Mouse (Mus musculus) bone marrow, adult 2 months (tissue): ENCODE data around the gene Loxl3. TPM values are rescaled to one million over a fixed set of nuclear protein-coding genes. Genes with fewer than 3 reads are reported as not detected.

ENCODE experiments used
- H3K27ac ChIP-seq: fragments of 200-500 bp; 2 replicates; pipeline ENCODE4 v1.5.1; 2012; ENCODE audit warnings: low read depth, mild to moderate bottlenecking, control low read depth, inconsistent platforms, low read length; ENCODE audit not compliant: control insufficient read depth, poor library complexity, insufficient read depth
- H3K4me1 ChIP-seq: fragments of 200-500 bp; 2 replicates; pipeline ENCODE4 v1.6.1; 2011; ENCODE audit warnings: low read length; ENCODE audit not compliant: control insufficient read depth, insufficient read depth
- H3K4me3 ChIP-seq: fragments of 200-500 bp; replicated peaks from 2 replicates; pipeline ENCODE3; 2011; ENCODE audit warnings: mild to moderate bottlenecking, low read depth, low read length, control low read depth; ENCODE audit not compliant: control insufficient read depth
- CTCF ChIP-seq: fragments of 200-500 bp; IDR thresholded peaks from 2 replicates; pipeline ENCODE4 v1.5.1; 2011; ENCODE audit warnings: low read length, control low read depth; ENCODE audit not compliant: control insufficient read depth, insufficient read depth
- POLR2A ChIP-seq: fragments of 200-500 bp; IDR thresholded peaks from 2 replicates; pipeline ENCODE4 v1.6.1; 2011; ENCODE audit warnings: low read depth, mild to moderate bottlenecking, control low read depth, low read length, borderline replicate concordance; ENCODE audit not compliant: control insufficient read depth
- WGBS: fragments of 180-500 bp; shearing (Covaris S2); methylation state at CpG from one replicate; pipeline ENCODE4 v1.1.7; 2018; 5-methylcytosine and 5-hydroxymethylcytosine counted together
- polyA plus RNA-seq: library from polyadenylated mRNA; stranded (reverse); fragments of >200 nt; gene quantifications from 2 replicates; pipeline ENCODE4 v1.2.4, GENCODE M21; 2011; ENCODE audit warnings: low replicate concordance; ENCODE audit not compliant: missing spikeins, insufficient read depth, insufficient read length

The Loxl3 gene
- 6.9 and 13.3 TPM in 2 replicates for polyA plus RNA-seq

DNA sequence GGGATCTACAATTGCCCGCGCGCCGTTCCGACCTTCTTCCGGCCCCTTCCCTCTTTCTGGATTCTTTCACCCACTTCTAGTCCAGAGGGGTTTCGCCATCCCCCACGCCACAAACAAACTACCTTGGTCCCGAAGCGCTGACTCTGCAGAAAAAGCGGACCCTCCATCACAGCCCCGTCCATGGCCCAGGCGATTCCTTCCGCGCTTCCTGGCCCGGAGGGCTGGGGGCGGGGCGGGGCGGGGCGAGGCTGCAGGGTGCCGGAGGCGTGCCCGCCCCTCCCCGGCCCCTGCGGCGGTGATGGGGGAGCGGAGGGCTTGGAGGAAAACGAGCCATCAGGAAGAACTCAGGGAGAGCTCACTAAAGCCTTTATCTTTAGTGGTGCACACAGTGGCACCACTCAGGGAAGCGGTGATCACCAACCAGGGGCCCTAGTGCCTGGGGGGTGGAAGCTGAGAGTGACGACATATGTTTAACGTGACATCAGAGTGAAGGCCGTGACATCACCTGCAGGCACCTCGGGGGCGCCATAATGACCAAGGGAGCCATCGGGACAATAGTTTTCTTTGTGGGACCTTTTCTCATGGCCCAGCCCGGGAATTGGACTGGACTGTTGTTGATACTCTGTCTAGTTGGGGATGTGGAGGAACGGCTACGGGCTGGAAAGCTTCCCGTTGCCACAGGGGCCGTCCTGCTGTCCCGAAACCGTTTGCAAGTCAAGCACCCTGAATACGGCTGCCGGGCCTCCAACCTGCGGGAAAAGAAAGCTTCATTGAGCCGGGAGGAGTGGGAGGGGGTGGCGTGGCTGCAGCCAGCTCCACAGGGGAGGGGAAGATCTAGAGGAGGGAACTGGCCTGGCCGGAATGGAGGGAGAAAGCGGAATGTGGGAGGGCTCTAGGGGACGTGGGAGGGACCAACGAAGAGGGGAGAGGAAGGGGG, at the start of gene Loxl3, which contains the start of gene Dok1:
TSS of gene Loxl3 (plus strand) at position 925 of the 937 bp plus-strand sequence.
TSS of gene Dok1 (minus strand) at position 223 of the 937 bp plus-strand sequence.
- Histone ChIP-seq H3K4me1 (peaks cover 3% of the 10 kb centered on the region; the same call in 1 of the 2 replicates), H3K4me3 (peak within 1 kb of the TSS; percentile 95), H3K27ac (peak within 1 kb of the TSS; percentile 79)
- TF ChIP-seq POLR2A (peak; percentile 70), CTCF (no peak)
- WGBS: 1% methylated on average over 51 of the region's 51 CpGs

DNA sequence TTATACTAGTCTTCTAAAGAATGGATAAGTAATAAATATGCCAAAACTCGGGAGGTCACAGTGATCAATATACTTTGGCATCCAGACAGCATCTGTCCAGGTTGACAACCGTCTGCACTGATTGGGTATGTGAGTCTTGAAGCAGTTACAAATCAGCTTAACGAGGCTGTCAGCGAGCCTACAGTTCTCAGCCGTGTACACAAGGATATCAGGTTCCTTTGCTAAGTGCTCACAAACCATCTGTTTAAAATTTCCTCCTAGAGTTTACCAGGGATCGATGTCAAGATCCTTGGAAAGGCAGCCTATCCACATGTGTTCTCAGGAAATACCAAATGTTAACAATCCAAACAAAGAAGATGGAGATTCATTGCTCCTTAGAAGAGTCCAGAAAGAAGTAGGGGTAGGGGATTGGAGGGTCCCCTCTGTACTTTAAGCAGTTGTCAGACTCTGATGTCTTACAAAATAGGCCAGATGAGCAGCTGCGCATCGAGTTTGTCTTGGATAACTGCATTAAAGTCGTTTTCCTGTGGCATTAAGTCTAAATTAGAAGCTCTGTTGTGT, 46.5 kb upstream of the Loxl3 start:
- Histone ChIP-seq H3K27ac (no peak overlapping the region), H3K4me1 (no peaks in the 10 kb centered on the region; the same call in 1 of the 2 replicates), H3K4me3 (no peak overlapping the region)
- no peak for TF ChIP-seq CTCF
- TF ChIP-seq POLR2A: no peak
- WGBS: 70% methylated on average over 9 of the region's 9 CpGs

DNA sequence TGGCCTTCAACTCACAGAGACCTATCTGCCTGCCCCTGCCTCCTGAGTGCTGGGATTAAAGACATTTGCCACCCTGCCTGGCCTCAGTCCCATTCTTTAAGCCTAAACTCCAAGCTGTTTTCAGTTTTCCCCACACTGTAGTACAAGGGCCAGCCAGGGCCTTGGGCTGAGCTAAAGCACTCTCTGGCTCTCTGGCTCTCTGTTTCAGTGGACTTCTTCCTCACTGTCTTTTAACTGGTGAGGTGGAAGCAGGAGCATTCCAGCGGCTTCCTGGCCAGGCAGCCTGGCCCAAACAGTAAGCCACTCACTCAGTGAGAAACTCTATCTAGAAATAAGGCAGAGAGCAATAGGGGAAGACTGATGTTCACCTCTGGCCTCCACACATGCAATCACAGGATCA, 40.3 kb upstream of the Loxl3 start:
- no peak for TF ChIP-seq POLR2A
- TF ChIP-seq CTCF: no peak
- Histone ChIP-seq H3K4me1 (peaks cover 9% of the 10 kb centered on the region), H3K4me3 (no peak overlapping the region), H3K27ac (no peak overlapping the region)
- 90% methylated on average over 1 of the region's 1 CpGs for WGBS

DNA sequence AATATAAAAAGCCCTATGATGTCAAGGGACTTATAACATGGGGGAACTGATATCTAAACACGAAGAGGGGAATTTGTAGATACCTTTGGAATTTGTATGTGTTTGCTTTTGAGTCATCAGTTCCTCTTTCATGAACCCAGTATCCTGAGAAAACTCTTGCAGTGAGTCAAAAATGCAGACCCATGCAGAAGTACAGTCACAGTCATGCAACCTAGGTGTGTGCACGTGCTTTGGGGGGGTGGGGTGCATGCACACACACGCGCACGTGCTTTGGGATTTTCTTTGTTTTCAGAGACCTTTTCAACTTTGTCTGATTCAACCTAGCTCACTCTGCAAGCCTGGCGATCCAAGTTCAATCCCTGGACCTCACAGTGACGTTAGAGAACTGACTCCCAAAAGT, 39.6 kb upstream of the Loxl3 start:
- Histone ChIP-seq H3K4me3 (no peak overlapping the region), H3K27ac (no peak overlapping the region), H3K4me1 (peaks cover 9% of the 10 kb centered on the region)
- 69% methylated on average over 7 of the region's 7 CpGs for WGBS
- TF ChIP-seq CTCF (no peak), POLR2A (no peak)

DNA sequence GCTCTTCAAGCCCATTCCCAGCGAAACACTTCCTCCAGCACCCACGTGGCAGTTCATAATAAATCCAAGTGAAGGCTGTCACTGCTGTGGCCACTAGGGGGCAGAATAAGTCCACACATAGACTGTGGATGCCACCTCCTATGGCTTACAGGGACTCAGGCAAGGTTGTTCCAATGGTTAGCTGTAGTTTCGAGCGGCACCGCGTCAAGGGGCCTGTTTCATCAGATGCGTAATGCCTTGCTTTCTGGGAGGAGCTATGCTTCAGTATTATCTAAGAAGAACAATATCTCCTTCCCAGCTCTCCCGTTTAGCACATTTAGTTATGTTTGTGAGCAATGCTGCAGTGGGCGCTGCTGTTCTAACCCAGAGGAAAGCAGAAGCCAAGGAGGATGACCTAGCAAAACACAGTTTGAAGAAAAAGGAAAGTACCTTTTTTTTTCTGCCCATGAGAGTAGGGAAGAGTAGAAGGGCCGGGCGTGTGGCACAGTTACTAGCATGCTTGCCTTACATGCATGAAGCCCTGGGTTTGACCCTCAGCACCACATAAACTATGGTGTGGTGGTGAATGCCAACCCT, 37.1 kb upstream of the Loxl3 start:
- under 1% methylated on average over 11 of the region's 11 CpGs for WGBS
- TF ChIP-seq CTCF (peak; percentile 97), POLR2A (no peak)

DNA sequence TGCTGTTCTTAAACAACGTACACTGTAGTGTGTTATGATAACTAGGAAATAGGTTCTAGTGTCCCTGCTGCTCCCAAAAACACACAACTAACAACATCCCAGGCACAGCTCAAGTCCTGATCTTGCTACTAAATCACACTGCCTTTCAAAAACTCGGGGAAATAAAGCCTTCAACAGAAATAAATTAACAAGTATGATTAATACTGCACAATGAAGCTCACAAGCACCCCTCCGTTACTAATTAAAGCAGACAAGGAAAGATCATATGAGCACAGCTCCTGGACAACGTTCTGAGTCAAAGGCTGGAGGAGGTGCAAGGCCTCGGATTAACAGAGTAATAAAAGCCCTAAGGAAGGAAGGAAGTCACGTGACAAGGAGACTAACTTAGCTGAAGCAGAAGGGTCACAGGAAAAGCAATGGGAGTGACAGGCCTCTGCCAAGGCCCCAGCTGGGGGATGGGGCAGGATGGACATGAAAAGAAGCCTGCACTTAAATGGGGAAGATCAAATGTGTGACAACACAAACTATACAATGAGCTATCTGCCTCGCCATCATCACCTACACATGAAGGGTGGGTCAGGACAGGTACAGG, 36.4 kb upstream of the Loxl3 start:
- H3K4me1 ChIP-seq: peaks cover 9% of the 10 kb centered on the region
- 12% methylated on average over 7 of the region's 7 CpGs for WGBS
- H3K27ac ChIP-seq: peak overlapping the region; percentile 90
- TF ChIP-seq POLR2A: no peak
- no peak for TF ChIP-seq CTCF
- no peak overlapping the region for H3K4me3 ChIP-seq

More for the DNA sequence above, 37.1 kb upstream of the Loxl3 start:
- Histone ChIP-seq H3K4me3 (peak overlapping the region; percentile 39), H3K4me1 (peaks cover 9% of the 10 kb centered on the region), H3K27ac (peak overlapping the region; percentile 90)

DNA sequence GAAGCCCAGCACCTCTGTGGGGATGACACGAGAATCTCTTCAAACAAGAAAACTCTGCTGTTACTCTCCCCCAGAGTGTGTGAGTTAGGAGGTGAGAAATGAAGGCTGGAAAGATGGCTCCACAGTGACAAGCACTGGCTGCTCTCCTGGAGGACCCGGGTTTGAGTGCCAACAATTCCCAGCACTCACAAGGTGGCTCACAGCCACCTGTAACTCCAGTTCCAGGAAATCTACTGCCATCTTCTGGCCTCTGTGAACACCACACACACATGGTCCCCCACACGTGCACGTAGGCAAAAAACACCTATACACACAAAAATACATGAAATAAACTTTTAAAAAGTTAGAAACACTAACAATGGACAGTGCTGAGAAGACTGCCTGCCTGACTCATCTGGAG, 35.6 kb upstream of the Loxl3 start:
- peak overlapping the region; percentile 80 for H3K27ac ChIP-seq
- 73% methylated on average over 4 of the region's 4 CpGs for WGBS
- TF ChIP-seq CTCF: peak; percentile 48; the same call in 1 of the 2 replicates
- TF ChIP-seq POLR2A: no peak

More for the DNA sequence above, 35.6 kb upstream of the Loxl3 start:
- H3K4me1 ChIP-seq: peaks cover 9% of the 10 kb centered on the region
- no peak overlapping the region for H3K4me3 ChIP-seq
